7 mouse cellular contexts compared by ENCODE assay signal in genomic region chr15:25791660-25792353, GRCm38 (mm10). TPM values are rescaled to one million over a fixed set of nuclear protein-coding genes. Genes with fewer than 3 reads are reported as not detected.
DNase-seq lines count a peak whose midpoint lies in the region; ATAC-seq and TF ChIP-seq lines count a peak whose summit lies in the region.

No protein-coding gene starts in this region.

- no peak overlapping the region for H3K4me3 ChIP-seq in left cerebral cortex, adult 2 months
- H3K4me3 ChIP-seq in cortical plate, adult 2 months (ENCODE audit: insufficient read depth, low read length), result no peak overlapping the region
- no peak overlapping the region for H3K4me3 ChIP-seq in hindbrain, embryonic 13.5 days
- H3K4me3 ChIP-seq in neural tube, embryonic 13.5 days, result no peak overlapping the region

- H3K9ac ChIP-seq in hindbrain, embryonic 13.5 days, result no peak overlapping the region
- H3K9ac ChIP-seq in neural tube, embryonic 13.5 days, result no peak overlapping the region

- intact Hi-C loops in left cerebral cortex, adult 2 months (cut with DNase I), result loop anchor here (5.0 to 10.0 kb wide), 2 partner anchors 60 to 367 kb away; no protein-coding TSS in a partner anchor
- intact Hi-C loops in left cerebral cortex, postnatal 4 days (cut with DNase I), result no loop called here

- no peak for TF ChIP-seq POLR2A in cortical plate, adult 2 months (IDR thresholded peaks at IDR 0.05; ENCODE audit: extremely low read depth, insufficient read depth, low read length)

- no peaks in the 10 kb centered on the region for H3K27me3 ChIP-seq in hindbrain, embryonic 13.5 days
- no peaks in the 10 kb centered on the region for H3K27me3 ChIP-seq in neural tube, embryonic 13.5 days

- no peak overlapping the region for H3K27ac ChIP-seq in left cerebral cortex, adult 2 months
- H3K27ac ChIP-seq in cortical plate, adult 2 months (ENCODE audit: insufficient read depth, low read length), result no peak overlapping the region
- H3K27ac ChIP-seq in hindbrain, embryonic 13.5 days, result 0 out of 2 replicates have a peak overlapping the region, but pooled peaks have one; percentile 12
- peak overlapping the region; percentile 28 for H3K27ac ChIP-seq in neural tube, embryonic 13.5 days (replicated peaks)

- peak; percentile 25 for ATAC-seq in hindbrain, embryonic 13.5 days (ENCODE audit: low FRiP score)
- ATAC-seq in neural tube, embryonic 13.5 days (ENCODE audit: low read depth), result 0 out of 2 replicates have a peak, but pooled peaks have one; percentile 20

- H3K4me2 ChIP-seq in hindbrain, embryonic 13.5 days, result no peak overlapping the region
- H3K4me2 ChIP-seq in neural tube, embryonic 13.5 days, result no peak overlapping the region

- no peak for DNase-seq in left cerebral cortex, adult 2 months (ENCODE audit: extremely low spot score in 1 of 2, low spot score in 2 of 2)
- DNase-seq in left cerebral cortex, postnatal 4 days, result no peak
- no peak for DNase-seq in adipocyte (ENCODE audit: low spot score)
- no peak for DNase-seq in frontal cortex, adult 2 months (ENCODE audit: extremely low spot score in 1 of 2, low spot score in 1 of 2)

- no peaks in the 10 kb centered on the region for H3K4me1 ChIP-seq in cortical plate, adult 2 months (ENCODE audit: control insufficient read depth, insufficient read depth, low read length)
- H3K4me1 ChIP-seq in hindbrain, embryonic 13.5 days (replicated peaks), result peaks cover 18% of the 10 kb centered on the region
- H3K4me1 ChIP-seq in neural tube, embryonic 13.5 days (replicated peaks), result peaks cover 52% of the 10 kb centered on the region

- peaks cover 20% of the 10 kb centered on the region for H3K36me3 ChIP-seq in hindbrain, embryonic 13.5 days
- peaks cover 16% of the 10 kb centered on the region for H3K36me3 ChIP-seq in neural tube, embryonic 13.5 days

- peak; percentile 62 for TF ChIP-seq CTCF in left cerebral cortex, adult 2 months (IDR thresholded peaks at IDR 0.05)
- TF ChIP-seq CTCF in cortical plate, adult 2 months (IDR thresholded peaks at IDR 0.05; ENCODE audit: extremely low read depth, insufficient read depth, low read length), result peak; percentile 24; the same call in 1 of the 2 replicates

- no peaks in the 10 kb centered on the region for H3K9me3 ChIP-seq in hindbrain, embryonic 13.5 days
- H3K9me3 ChIP-seq in neural tube, embryonic 13.5 days, result no peaks in the 10 kb centered on the region

- WGBS in hindbrain, embryonic 13.5 days, result 75% methylated on average over 8 of the region's 8 CpGs
- WGBS in neural tube, embryonic 13.5 days, result 79% methylated on average over 8 of the region's 8 CpGs

RNA-seq across cellular contexts. Expression of gene Retreg1, which starts 51.2 kb away (rescaled TPM):
- 10 to 100 TPM; 32.8 to 32.9 TPM for total RNA-seq in left cerebral cortex, adult 2 months (2021)
- total RNA-seq in left cerebral cortex, postnatal 4 days (2021), result 10 to 100 TPM; 28.7 to 30.2 TPM
- 24.3 TPM in 2 replicates for polyA plus RNA-seq in cortical plate, adult 2 months (2012; rRNA removed)
- polyA plus RNA-seq in hindbrain, embryonic 13.5 days (2015; fragmentation: Nextera tagmentation; extraction: Ambion mirVana), result 7.7 and 9.7 TPM in 2 replicates
- 9.0 and 11.3 TPM in 2 replicates for polyA plus RNA-seq in neural tube, embryonic 13.5 days (2015; fragmentation: Nextera tagmentation; extraction: Ambion mirVana)
- 21.8 and 24.5 TPM in 2 replicates for polyA plus RNA-seq in frontal cortex, adult 2 months (2012; rRNA removed)

Comparison
In these comparisons a context has a peak if more than half of its experiments do, and no peak if none do; other contexts are left out.
1. H3K27ac ChIP-seq: peak in hindbrain, embryonic 13.5 days (single experiment) and neural tube, embryonic 13.5 days (single experiment); none in left cerebral cortex, adult 2 months (single experiment) and cortical plate, adult 2 months (single experiment).